Mouse (Mus musculus): ENCODE measurements around the gene Zmiz1.
A peak's percentile ranks its signal among the peaks of the same experiment; 100 is the strongest.

Zmiz1 gene

GRCm38 (mm10) chr14:25565344-25566088 lies 106.5 kb downstream of the Zmiz1 start:
- peak; percentile 81 to 90 for DNase-seq

GRCm38 (mm10) chr14:25567245-25567644 lies 108.3 kb downstream of the Zmiz1 start:
- peak; percentile 61 to 84 for DNase-seq

- no peak for DNase-seq
These were observed 108.9 kb downstream of the Zmiz1 start for GRCm38 (mm10) chr14:25567837-25568236.

GRCm38 (mm10) chr14:25574047-25574870 lies 115.3 kb downstream of the Zmiz1 start:
- no peak for DNase-seq

GRCm38 (mm10) chr14:25576642-25577041 lies 117.7 kb downstream of the Zmiz1 start:
- no peak for DNase-seq

GRCm38 (mm10) chr14:25577431-25577830 lies 118.4 kb downstream of the Zmiz1 start:
- no peak for DNase-seq

- no peak for DNase-seq
These were observed 120.6 kb downstream of the Zmiz1 start for GRCm38 (mm10) chr14:25579597-25579996.

GRCm38 (mm10) chr14:25580397-25580796 lies 121.4 kb downstream of the Zmiz1 start:
- DNase-seq: no peak

- DNase-seq: no peak
These were observed 123.6 kb downstream of the Zmiz1 start for GRCm38 (mm10) chr14:25582603-25583002.

GRCm38 (mm10) chr14:25583899-25584298 lies 124.9 kb downstream of the Zmiz1 start:
- no peak for DNase-seq

GRCm38 (mm10) chr14:25585545-25586301 lies 126.7 kb downstream of the Zmiz1 start:
- no peak for DNase-seq

- no peak for DNase-seq
These were observed 128.0 kb downstream of the Zmiz1 start for GRCm38 (mm10) chr14:25586846-25587486.

GRCm38 (mm10) chr14:25587487-25588001 lies 128.6 kb downstream of the Zmiz1 start:
- peak; percentile 66 to 74 for DNase-seq

GRCm38 (mm10) chr14:25588156-25588555 lies 129.2 kb downstream of the Zmiz1 start:
- no peak for DNase-seq

GRCm38 (mm10) chr14:25588946-25589937 lies 130.3 kb downstream of the Zmiz1 start:
- no peak for DNase-seq

- no peak for DNase-seq
These were observed 132.0 kb downstream of the Zmiz1 start for GRCm38 (mm10) chr14:25591000-25591399.

- DNase-seq: no peak
These were observed 132.4 kb downstream of the Zmiz1 start for GRCm38 (mm10) chr14:25591426-25591825.

- no peak for DNase-seq
These were observed 133.5 kb downstream of the Zmiz1 start for GRCm38 (mm10) chr14:25592522-25592921.

- no peak for DNase-seq
These were observed 134.9 kb downstream of the Zmiz1 start for GRCm38 (mm10) chr14:25593876-25594275.

GRCm38 (mm10) chr14:25594611-25595010 lies 135.6 kb downstream of the Zmiz1 start:
- peak; percentile 66 to 72 for DNase-seq

- no peak for DNase-seq
These were observed 140.0 kb downstream of the Zmiz1 start for GRCm38 (mm10) chr14:25598960-25599359.

Data from kidney, adult 8-10 months (tissue).